Mouse (Mus musculus) adrenal gland, adult 8-10 months (tissue): ENCODE measurements at regions not wholly inside any gene's neighbourhood (a gene's known extent, or its start where the extent isn't known, plus 50 kb on each side); places are given as distances from the start of the nearest gene placed in this dataset.

Experiments used
- DNase-seq: peaks from one replicate; pipeline ENCODE4 v3.0.0; 2022

DNA sequence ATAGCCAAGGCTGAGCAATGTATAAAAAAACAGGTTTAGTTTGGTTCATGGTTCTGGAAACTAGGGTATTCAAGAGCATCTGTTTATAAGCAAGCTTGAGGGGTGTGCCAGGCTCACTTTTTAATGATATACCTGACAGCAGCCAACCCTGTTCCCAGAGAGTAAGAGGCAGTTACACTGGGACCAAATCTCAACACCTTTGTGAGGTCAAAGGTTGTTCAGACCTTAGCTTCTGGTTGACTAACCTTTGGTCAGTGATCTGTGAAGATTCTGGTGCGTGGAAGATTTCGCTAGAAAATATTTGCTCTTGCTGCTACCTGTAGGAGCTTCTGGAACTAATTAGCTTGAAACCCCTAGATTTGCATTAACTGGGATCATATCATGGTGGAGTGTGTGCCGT is 140.8 kb downstream of the Bod1 start:
- no peak for DNase-seq

DNA sequence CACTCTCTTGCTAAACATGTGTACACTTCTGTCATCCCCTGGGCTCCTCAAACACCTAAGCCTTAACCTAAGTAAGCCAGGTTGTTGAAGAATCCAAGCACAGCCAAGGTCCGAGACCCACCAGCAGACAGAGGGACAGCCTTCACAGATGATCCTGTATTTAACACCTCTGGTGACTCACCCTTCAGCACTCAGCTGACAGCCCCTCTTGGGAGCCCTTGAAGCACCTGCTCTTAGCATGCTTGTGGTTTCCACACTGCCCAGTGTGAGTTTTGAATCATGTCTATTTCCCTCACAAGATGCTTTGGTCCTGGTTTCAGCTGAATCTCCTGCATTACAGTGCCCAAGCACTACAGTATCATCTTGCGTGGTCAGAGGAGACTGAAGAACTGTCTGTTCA is 142.0 kb downstream of the Bod1 start:
- no peak for DNase-seq

DNA sequence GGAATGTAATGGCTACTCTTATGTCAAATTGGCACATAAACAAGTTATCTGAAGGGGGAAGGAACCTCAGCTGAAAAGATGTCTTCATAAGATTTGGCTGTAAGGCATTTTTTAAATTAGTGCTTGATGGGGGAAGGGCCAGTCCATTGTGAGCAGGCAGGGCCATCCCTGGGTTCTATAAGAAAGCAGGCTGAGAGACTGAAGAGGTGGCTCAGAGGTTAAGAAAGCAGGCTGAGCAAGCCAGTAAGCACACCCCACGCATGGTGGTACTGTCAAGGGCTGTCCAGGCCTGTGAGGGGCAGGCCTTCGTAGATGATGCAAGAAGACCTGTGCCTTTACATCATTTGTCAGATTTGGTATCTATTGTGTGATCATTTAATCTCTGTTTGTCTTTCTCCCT is 147.0 kb downstream of the Bod1 start:
- DNase-seq: no peak

DNA sequence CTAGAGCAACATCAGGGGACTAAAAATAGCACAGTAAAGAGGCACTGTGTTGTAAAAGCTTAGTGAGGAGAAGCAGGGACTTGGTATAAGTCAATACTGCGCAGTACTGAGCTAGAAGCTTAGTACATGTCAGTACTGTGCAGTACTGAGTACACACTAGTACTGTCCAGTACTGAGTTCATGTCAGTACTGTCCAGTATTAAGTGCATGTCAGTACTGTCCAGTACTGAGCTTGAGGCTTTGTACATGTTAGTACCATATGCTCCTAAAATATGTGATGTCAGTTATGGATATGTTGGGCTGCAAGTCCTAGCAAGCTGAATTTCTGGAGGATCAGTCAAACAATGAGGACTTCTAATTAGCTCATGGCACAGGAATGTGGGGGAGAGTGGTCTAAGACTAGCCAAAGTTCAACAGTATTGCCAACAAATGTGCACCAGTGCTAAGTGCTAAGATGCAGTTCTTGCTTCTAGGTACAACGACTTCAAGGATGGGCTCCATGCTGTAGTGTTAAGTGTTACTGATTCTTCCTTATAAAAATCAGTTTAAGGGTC is 147.5 kb downstream of the Bod1 start:
- no peak for DNase-seq

DNA sequence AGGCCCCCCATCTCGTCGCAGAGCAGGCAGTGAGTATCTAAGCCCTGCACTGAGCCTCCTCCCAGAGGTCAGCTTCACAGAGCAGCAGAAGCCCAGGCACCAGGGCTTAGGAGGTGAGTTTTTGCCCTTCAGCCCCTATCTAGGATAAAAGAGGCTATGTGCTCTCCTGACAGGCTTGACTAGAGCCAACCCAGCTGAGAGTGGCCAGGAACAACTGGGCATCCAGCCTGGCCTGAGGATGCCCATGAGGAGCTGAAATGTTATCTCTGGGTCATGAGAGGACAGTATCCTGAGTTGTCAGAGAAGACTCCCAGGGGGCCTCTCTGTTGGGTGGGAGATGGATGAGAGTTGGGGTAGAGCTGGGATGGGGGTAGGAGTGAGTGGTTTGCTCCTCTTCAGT is 149.6 kb downstream of the Bod1 start:
- DNase-seq: no peak

DNA sequence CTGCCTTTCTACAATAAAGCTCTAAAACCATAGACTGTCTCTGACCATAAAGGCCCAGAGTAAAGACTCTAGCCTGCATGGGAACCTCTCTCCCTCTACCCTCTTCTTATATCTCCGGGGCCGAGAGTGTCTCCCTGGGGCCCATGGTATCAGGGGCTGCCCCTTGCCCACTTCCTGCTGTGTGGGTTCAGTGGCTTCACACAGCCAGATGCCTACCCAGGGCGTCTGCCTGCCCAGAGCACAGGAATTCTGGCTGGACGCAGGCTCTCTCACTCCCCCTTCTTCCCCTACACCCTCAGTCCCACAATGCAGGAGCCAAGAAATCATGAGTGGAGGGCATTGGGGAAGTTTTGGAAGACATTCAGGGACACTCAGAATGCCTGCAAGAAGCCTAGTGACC is 150.8 kb downstream of the Bod1 start:
- DNase-seq: no peak

DNA sequence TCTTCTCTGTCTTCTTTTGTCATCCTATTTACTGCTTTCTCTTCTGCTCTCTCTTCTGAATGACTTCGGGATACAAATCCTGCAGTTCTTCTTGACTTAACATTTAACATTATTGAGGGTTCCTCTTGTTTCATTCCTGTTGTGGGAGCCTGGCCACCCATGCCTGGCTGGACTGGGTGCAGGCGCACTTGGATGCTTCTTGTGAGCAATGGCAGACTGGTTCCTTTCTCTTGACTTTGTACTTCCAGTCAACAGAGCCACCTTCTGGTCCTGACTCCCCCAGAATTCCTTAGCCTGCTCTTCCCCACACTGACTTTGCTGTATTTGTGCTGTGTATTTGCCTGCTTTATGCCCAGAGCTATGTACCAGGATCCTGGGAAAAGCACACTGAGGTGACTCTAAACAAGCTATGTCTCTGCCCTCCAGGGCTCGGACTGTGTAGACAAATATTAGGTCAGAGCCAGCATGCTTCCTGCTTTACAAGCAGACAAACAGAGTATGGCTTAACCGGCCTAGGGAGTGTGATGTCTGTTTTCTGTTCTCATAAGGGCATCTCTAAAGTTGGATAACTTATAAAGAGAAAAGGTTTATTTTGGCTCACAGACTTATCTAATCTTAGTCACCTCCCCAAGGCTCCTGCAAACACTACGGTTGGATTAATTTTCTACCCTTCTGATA is 133.5 kb upstream of the Stc2 start:
- DNase-seq: no peak

DNA sequence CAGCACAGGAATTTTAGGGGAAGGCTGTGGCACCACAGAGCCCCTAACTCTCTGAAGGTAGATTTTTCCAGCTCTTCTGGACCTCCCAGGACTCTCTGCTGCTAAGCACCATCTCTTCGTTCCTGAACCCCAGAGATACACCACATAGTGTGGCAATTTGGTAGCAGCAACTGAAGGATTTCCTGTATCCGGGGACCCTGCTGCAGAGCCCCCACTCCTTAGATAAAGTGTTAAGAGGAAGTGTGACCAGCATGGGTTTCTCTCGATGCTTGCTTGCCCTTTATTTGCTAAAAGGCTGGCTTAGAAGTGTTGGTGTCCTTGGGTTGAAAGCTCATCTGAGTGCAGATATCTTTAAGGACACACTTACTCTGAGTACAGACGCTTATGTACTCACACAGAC is 115.6 kb upstream of the Stc2 start:
- DNase-seq: no peak

DNA sequence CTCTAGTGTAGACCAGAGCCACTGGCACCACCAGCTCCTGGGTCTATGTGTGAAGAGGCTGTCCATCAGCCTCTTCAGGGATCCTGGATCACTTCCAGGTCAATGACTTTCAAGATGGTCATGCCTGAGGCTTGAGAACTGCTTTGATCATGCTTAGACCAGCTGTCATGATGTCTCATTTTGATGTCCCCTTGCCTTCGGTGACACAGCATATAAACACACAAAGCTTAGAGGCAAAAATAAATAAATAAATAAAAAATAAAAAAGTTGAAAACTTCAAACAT is 111.1 kb upstream of the Stc2 start:
- DNase-seq: no peak

DNA sequence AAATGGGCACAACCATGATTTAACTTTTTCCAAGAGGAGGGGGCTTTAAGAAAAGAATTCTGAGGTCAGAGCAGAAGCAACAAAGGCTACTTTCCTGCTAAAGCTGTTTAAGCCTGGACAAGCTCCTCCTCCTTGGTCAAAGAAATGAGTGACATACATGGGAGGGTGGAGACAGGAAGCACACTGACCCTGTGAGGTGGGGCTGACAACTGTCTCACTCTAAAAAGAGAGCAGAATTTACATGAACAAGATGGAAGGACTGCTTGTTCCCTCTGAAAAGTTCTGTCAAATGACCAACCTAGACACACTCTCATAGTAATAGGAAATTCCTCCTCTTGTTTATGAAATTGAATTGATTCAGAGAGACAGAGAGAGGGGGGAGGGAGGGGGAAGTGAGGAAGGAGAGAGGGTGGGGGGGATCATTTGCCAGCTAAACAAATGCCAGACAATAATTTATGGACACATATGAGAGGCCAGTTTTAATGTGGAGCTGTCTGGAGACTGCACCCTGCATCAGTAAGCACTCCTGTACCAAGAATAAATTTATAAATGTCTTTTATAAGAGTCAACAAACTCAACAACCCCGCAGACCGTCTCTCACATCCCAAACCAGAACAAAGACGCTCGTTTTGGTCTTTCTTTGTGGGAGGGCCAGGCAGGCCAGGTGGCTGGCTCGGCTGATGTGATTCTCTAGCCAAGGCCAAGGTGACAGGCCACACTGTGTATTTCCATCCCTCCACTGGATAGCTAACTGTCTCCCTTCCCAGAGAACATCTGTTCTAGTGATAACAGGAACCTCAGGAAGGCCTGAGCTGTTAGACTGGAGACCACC is 110.6 kb upstream of the Stc2 start:
- DNase-seq: no peak

DNA sequence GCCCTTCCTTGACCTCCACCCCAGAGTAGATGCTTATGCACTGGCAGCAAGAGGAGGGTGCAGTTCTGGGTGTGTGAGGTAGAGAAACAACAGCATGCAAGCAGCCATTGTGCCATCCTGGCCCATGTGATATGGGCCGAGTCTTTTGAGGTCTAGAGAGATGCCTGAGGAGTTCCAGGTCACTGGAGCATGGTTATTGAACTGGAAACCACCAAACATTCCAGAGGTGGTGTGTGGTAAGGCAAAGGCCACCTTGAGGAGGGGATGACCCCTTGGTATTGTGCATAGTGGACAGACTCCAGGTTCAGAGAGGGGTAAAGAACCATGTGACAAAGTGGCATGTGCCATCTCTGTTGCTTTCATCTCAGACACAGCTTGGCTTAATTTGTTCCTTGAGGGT is 107.9 kb upstream of the Stc2 start:
- DNase-seq: no peak

DNA sequence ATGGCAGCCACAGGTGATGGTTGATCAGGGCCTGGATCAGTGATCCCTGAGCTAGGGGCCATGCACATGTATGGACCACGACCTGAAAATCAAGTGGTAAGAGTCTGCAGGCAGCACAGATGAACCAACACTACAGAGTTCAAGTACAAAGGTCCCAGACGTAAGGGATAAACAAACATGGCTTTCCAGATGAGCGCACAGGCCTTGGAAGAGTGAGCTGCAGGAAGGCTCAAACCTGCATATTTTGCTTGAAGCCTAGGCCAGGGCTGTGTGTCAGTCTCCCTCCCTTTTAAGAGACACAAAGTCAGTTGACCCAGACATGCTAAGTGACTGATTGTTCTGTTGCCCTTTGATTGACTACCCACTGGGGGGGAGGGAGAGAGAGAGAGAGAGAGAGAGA is 107.2 kb upstream of the Stc2 start:
- no peak for DNase-seq

DNA sequence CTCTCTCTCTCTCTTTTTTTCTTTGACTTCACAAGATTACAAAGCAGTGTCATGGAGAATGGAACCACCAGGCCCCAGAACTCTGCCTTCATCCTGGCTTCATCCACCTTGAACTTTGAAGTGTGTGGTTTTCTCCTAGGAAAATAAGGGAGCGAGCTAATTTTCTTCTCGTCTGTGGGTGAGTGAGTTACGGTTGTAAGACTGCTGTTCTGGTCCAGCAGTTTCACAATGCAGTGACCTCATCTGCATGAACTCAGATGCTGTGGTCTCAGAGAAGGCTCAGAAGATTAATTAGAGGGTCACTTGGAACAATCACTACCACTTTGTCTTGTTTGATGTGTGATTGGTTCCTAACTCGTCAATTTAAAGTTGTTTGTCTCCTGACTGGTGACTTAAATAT is 103.1 kb upstream of the Stc2 start:
- DNase-seq: no peak

DNA sequence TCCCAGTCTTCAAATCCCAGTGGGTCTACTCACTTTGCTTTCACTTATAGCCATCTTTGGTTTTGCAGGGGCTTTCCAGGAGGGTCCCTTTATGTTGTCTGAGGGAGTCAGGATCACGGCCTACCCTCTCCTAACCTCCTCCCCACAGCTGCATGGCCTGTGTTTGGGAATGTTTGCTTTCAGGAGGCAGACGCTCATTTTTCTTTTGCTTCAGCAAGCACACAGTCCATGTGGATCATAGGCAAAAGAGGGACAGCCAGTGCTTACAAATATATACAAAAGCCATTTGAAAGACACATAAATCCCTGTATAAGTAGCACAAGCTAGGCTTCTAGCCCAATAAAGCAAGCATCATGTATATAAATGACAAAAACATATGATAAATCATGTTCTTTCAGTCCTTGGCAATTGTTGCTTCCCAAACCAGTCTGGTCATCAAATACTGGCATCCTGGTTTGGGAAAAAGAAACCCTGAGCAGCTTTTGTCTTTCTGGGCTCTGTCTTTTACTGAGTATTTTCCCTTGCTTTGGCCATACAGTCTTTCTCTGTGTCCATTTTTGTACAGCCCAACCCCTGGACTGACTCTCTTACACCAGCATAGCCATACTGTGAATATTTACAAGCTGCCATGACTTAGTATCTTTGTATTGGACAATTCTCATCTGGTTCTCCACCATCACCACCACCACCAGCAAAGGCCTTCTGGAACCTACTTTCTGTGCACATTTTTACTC is 101.0 kb upstream of the Stc2 start:
- DNase-seq: no peak

DNA sequence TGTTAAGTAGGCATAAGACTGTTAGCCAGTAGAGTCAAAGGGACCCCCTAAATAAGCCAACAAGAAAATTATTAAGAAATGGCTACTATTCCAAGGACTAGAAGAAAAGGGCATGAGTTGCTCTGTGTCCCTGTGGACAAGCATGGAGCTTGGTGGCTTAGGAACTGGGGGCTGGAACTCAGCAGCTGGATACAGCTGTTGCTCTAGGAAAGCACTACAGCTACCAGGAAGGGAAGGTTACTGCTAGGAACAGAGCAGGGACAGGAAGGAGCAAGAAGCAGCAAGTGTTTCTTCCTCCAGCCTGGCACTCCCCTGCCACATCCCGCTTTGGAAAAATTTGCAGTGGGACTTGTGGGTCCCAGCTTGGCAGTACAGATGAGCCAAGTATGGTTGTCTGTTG is 95.0 kb upstream of the Stc2 start:
- DNase-seq: no peak

DNA sequence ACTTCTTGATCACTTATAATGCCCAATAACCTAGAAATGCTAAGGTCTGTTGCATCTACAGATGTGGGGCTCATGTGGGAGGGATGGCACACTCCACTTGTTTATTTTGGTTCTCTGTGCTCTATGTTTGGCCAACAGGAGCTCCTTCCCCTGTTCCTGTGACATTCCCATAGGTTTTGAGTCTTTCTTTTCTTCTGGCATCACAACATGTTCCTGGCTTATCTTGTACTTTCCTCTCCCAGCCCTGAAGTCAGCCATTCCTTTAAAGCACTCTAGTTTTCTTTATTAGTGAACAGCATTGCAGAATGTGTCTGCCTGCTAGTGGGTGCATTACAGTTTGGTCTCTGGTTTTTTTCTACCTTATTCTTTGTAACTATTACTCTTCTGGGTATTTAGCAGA is 92.6 kb upstream of the Stc2 start:
- no peak for DNase-seq

DNA sequence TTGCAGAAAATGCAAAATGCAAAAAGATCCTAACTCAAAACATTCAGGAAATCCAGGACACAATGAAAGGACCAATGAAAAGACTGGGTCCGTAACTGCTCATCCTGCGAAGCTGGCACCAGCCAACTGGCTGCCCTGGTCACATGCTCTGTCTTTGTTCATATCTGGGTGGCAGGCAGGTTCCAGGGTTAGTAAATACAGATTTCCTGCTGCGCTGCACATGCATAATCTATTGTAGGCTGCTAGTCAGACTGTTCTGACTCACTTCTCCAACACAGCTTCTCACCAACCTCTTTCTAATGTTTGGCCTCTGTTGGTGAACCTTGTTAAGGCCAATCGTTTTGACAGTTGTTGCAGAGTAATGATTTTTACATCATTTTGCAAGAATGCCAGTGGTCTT is 92.0 kb upstream of the Stc2 start:
- no peak for DNase-seq

DNA sequence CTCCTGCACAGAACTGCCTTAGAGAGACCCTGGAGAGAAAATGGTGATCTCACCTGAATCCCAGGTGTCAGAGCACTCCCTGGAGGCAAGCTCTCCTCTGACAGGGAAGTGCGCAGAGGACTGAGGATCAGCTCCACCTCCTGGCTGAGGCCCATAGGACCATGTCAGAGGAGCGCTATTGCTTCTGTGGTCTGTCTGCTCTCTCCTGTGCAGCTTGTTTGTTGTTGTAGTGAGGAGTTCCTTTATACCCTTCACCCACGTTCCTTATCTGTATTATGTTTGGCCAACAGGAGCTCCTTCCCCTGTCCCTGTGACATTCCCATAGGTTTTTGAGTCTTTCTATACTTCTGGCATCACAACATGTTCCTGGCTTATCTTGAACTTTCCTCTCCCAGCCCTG is 91.5 kb upstream of the Stc2 start:
- DNase-seq: no peak

DNA sequence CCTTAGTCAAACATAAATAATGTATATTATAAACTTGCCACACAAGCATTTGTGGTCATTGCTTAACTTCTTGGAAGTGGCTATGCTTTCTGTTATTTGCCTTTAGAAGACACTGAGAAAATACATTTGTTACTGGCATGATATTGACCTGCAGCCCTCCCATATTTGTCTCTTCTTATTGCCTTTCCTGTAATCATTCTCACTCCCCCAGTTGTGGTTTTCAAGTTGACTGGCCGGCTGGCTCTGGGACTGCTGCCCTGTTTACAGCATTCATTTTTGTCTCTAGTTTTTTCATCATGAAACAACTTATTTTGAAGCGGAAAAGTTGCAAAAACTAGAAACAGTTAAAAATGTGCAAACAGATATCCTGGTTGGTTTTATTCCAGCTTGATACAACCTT is 57.5 kb upstream of the Stc2 start:
- no peak for DNase-seq
